Mouse (Mus musculus) left cerebral cortex, adult 9 months (tissue): ENCODE data around the gene Ampd1.

Experiments used
- DNase-seq, 2 experiments: peaks; one replicate each; pipeline ENCODE4 v3.0.0; 2022; ENCODE audit warnings: low spot score in 2 of 2

Ampd1 gene

GRCm38 (mm10) chr3:103148941-103149340 lies 75.1 kb downstream of the Ampd1 start:
- DNase-seq = no peak
